Mouse (Mus musculus): ENCODE measurements around the gene Aurka.

DNA sequence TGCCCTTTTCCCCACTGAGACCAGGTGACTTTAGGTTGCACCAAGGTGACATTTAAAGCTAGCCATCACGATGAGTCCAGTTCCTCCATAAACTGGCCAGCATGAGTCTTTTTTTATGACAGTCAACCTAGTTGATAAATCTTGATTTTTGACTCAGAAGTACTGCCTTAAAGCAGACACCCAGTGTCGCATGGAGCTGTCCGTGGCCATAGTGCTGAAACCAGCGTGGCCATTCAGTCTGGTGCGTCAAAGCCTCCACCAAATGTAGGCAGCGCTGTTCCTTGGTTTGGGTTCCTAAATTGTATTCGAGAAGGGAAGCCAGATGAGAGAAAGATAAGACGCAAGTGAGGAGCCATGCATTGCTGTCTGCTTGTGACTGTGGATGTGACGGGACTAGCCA, 49.5 kb downstream of the Aurka start:
- TF ChIP-seq MAX (IDR thresholded peaks at IDR 0.05) (no peak), CTCF (IDR thresholded peaks at IDR 0.05; ENCODE audit: control insufficient read depth, insufficient read depth, insufficient read length) (no peak)
